Mouse (Mus musculus) common myeloid progenitor, adult 5-6 weeks (primary cell): ENCODE data around the gene Arrdc4. TPM values are rescaled to one million over a fixed set of nuclear protein-coding genes. Genes with fewer than 3 reads are reported as not detected.

Experiments used
- ATAC-seq: replicated peaks from 2 replicates; pipeline ENCODE4 v1.8.0; 2016; ENCODE audit warnings: low read depth, mild to moderate bottlenecking, moderate TSS enrichment, inconsistent platforms; ENCODE audit not compliant: poor library complexity, severe bottlenecking
- total RNA-seq: library from RNA; stranded (forward); fragments of 200-1000, 187-1606 nt; gene quantifications from 2 replicates; pipeline ENCODE4 v1.2.3, GENCODE M21; 2017

Arrdc4 gene
- total RNA-seq, 1 experiment from 2014 or later = 5.2 TPM

DNA sequence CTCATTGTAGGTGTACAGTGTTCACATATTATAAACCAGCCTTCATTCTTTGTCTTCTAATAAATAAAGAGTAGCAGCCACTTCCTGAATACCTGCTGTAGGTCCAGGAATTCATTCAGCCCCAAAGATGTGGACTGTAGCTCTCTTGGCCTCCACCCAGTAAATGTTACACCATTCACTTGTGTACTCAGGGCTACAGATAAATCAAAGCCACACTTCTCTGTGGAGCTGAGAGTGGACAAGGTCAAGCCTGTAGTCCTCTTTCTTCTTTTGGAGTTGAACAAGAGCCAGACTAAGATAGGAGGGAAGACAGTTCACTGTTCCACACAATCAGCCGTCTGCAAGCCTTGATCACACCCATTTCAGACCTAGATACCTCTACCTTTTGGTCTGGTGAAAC lies 36.1 kb downstream of the Arrdc4 start:
- no peak for ATAC-seq

DNA sequence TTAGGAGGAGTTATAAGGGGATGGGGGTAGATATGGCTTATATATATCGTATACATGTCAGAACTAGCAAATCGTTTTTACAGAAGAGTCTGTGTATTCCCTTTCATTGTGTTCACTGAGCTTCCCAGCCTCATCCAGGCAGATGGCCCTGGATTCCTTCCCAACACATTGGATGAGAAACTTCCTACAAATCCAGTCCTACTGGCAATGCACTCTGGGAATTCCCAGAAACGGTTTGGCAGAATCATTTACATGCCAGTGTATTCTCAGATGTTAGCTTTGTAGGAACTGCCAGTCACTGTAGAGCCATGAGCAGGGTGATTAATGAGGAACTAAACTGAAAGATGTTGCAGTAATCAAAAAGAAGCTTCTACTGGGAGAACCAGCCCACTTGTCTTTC lies 36.6 kb downstream of the Arrdc4 start:
- no peak for ATAC-seq

DNA sequence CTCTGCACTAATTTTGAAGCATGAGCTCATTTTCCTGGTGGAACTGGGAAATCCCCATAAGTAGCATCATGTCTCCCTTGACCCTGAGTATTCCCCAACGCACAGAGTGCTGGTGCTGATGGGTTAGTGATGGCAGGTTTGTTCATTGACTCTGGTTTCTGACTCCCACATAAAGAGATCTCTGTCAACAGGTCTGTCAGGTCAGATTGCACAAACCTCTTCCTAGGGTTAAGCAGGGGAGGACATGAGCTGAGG lies 39.8 kb downstream of the Arrdc4 start:
- no peak for ATAC-seq

DNA sequence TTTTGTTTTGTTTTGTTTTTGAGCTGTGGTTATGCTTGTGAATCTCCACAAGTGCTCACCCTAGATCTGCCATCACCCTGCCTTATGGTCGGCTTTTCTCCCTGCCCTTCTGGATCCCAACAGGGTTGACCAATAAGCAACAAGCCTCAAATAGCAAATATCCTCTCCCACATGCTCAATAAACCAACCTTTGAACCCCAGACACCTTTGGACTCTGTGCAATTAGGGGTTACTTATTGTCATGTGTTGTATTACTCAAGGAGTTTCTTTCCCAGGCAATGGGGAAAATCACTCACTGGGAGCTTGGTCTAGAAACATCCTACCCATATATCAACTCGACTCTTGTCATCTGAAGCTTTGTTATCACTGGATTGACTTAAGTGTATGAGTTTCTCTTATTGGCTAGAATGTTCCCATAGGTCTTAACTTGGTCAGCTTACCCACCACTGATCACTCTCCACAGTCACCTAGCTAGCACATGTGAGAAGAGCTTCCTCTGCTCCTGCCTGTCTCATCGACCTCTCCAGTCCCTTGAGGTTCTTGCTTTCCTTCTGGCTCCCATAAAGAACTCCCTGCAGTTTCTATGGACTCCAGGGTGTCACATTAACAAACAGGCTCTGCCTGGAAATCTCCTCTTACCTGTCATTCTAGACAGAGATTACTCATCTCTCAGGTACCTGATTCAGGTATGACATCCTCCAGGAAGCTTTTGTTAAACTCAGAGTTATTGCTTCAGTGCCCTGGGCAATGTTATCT lies 40.3 kb downstream of the Arrdc4 start:
- ATAC-seq = no peak

DNA sequence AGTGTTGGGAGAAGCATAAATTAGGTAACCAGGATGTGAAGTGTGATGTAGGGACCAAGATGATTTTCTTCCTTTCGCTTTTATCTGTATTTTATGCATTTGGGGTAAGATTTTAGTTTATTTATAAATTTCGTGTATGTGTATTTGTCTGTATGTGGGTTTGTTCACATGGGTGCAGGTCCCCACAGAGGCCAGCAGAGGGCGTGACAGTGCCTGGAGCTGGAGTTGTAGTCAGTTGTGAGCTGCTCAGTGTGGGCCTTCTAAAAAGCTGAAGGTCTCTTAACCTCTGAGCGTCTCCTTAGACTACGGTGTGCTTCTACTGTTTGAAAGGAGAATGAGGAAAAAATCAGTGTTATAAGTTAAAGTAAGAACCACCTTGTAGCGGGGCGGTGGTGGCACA lies 43.9 kb downstream of the Arrdc4 start:
- ATAC-seq = no peak

DNA sequence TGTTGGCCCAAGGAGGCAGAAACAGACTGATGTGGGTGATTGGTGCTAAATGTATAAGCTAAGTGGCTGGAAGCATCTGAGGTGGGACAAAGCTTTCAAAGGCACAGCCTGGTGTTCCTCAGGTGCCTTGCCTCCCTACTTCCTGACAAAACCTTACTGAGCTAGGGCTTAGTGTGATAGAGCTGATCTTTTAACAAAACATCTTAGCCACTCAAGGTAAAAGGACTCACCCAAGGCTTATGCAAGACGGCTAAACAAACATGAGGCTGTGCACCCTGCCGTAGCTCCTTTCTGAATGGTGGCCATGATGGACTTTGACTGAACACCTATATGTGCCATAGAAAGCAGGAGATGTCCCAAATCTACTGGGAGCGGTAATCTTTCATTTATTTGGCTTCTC lies 51.7 kb downstream of the Arrdc4 start:
- no peak for ATAC-seq

DNA sequence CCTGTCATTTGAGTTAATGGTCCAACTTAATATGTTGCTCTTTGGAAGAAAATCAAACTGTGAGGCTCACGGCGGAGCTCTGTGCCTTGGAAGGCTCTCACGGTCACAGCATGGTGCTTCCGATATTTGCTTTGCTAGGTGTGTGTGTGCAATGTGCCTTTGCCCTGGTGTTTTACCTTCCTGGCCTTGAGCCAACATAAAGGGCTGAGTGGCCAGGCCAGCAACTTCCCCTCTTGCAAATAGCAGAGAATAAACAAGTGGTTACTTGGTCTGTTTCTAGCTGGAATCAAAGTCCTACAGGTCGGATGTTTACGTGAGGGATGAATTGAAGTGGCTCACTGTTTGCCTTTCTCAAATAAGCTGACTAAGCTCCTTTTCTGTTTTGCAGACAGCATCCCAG lies 52.1 kb downstream of the Arrdc4 start:
- no peak for ATAC-seq

DNA sequence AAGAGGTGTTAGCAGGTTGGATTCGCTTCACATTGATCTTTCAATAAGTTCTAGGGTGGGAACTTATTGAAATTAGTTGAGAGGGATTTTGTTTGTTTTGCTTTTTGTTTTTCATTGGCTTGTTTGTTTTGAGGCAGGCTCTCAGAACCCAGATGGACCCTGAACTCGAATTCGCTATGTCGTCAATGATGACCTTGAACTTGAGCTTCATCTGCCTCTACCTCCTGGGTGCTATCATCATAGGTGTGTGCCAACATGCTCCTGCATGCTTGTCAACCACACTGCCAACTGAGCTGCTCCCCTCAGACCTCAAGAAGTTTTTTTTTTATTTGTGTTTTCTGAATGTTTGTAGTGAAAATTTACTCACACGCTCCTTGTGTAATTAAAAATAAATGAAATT lies 52.6 kb downstream of the Arrdc4 start:
- no peak for ATAC-seq

DNA sequence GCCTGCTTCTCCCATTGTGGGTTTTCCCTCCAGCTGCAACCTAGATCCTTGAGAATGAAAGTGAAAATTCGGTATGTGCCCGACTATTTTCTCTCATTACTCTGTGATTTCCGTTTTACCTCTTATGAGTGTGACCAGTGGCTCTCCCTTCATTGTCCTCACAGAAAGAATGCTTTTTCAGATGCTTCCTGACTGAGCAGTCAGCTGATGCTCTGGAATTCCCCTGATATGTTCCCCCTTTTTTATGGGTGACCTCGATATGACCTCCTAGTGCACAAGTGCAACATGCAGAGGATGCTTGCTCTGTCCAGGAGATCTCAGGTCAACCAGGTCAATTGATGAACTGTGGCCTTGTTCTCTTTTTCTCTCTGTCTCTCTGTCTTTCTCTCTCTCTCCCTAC lies 56.3 kb downstream of the Arrdc4 start:
- ATAC-seq = no peak

DNA sequence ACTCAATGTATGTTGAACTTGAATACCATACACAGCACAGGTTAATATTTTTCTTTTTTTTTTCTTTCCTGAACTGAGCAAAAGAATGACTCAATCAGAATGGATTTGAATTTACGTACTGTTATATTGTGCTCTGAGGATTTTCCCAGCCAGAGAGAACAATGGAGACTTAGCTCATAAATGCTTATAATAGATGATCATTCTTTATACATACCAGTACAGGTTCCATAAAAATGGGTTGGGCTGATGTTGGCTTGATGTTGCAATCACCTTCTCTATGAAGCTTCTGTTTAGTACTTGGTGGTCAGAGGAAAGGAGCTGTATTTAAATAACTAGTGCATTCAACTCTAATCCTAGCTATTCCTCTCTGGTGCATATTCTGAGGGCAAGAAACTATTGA lies 57.6 kb downstream of the Arrdc4 start:
- no peak for ATAC-seq

DNA sequence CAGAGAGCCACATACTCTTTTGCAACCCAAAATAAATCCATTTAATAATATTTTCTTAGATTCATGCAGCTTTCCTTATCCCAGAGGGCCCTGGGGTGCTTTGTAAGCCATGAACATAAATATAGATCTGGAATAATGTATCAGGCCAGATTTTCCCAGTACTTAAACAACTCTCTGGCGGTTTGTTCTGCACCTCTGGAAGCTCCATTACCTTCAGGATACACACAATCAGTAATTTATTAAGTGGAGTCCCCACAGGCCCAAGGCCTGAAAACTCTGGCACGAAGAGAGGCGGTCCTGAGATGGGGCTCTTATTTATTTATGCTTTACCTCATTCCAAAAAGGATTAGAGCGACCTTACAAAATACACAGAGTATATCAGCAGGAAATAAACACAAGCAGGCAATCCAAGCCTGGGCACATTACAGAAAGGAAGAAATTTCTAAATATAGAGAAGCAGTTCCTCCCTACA lies 61.9 kb downstream of the Arrdc4 start:
- no peak for ATAC-seq
